Mouse (Mus musculus): Measurements from ENCODE around the gene Dhrs11.

- TF ChIP-seq POLR2A (IDR thresholded peaks at IDR 0.05; ENCODE audit: extremely low read depth, insufficient read depth, low read length) (no peak), CTCF (IDR thresholded peaks at IDR 0.05; ENCODE audit: extremely low read depth, insufficient read depth, low read length) (no peak)
Measured at GRCm38 (mm10) chr11:84867586-84867985, 38.8 kb upstream of the Dhrs11 start.
